Mouse (Mus musculus) heart, postnatal 0 days (tissue): ENCODE data around the gene Adam22. TPM values are rescaled to one million over a fixed set of nuclear protein-coding genes. Genes with fewer than 3 reads are reported as not detected.

ENCODE experiments used
- ATAC-seq: fragments of 200-750 bp; cut with Nextera tagmentation; 2 replicates; pipeline ENCODE4 v1.8.0; 2017; ENCODE audit warnings: low read depth, moderate number of reproducible peaks, moderate library complexity; ENCODE audit not compliant: insufficient read depth
- DNase-seq: peaks from one replicate; pipeline ENCODE4 v3.0.0-alpha.2; 2016; ENCODE audit warnings: low spot score
- H3K27ac ChIP-seq: fragments of 300-500 bp; sonication (generic); 2 replicates; pipeline ENCODE4 v1.5.1; 2014; ENCODE audit warnings: low read depth, mild to moderate bottlenecking
- H3K27me3 ChIP-seq: fragments of 300-500 bp; sonication (generic); 2 replicates; pipeline ENCODE4 v1.6.1; 2014; ENCODE audit warnings: low read length, mixed read lengths; ENCODE audit not compliant: control insufficient read depth, insufficient read depth
- H3K36me3 ChIP-seq: fragments of 300-500 bp; sonication (generic); replicated peaks from 2 replicates; pipeline ENCODE4 v1.6.1; 2014; ENCODE audit warnings: low read length, mixed read lengths; ENCODE audit not compliant: control insufficient read depth, insufficient read depth
- H3K4me1 ChIP-seq: fragments of 300-500 bp; sonication (generic); 2 replicates; pipeline ENCODE4 v1.6.1; 2014; ENCODE audit warnings: antibody characterized with exemption; ENCODE audit not compliant: control insufficient read depth, insufficient read depth
- H3K4me2 ChIP-seq: fragments of 300-500 bp; sonication (generic); 2 replicates; pipeline ENCODE4 v1.6.1; 2014; ENCODE audit warnings: low read depth, mild to moderate bottlenecking, low read length, moderate library complexity
- H3K4me3 ChIP-seq: fragments of 300-500 bp; sonication (generic); 2 replicates; pipeline ENCODE4 v1.5.1; 2014; ENCODE audit warnings: low read depth, low read length
- H3K9ac ChIP-seq: fragments of 300-500 bp; sonication (generic); replicated peaks from 2 replicates; pipeline ENCODE4 v1.6.1; 2014; ENCODE audit warnings: low read depth, low read length, mixed read lengths
- H3K9me3 ChIP-seq: fragments of 300-500 bp; sonication (generic); replicated peaks from 2 replicates; pipeline ENCODE4 v1.6.1; 2016; ENCODE audit warnings: low read length; ENCODE audit not compliant: control insufficient read depth
- CTCF ChIP-seq: IDR thresholded peaks from 2 replicates; pipeline ENCODE4 v1.5.1; 2016; ENCODE audit warnings: antibody characterized with exemption, control low read depth, low read depth
- EP300 ChIP-seq: IDR thresholded peaks from 2 replicates; pipeline ENCODE4 v1.6.1; 2016; ENCODE audit warnings: antibody characterized with exemption, low read depth
- WGBS: fragments of 180-500 bp; shearing (Covaris S2); extraction: QIAGEN DNeasy Blood & Tissue Kit; methylation state at CpG from one replicate; pipeline ENCODE4 v1.1.7; 2014; 5-methylcytosine and 5-hydroxymethylcytosine counted together
- polyA plus RNA-seq: library from polyadenylated mRNA; unstranded; fragments of >200 nt; fragmentation: Nextera tagmentation; extraction: Ambion mirVana; gene quantifications from 2 replicates; pipeline ENCODE4 v1.2.1, GENCODE M21; 2015
- total RNA-seq: library from RNA; depleted of rRNA; stranded (reverse); fragments of >200 nt; gene quantifications from 2 replicates; pipeline ENCODE4 v1.2.3, GENCODE M21; 2014; ENCODE audit warnings: low replicate concordance

Gene Adam22
- total and polyA plus RNA-seq, 2 experiments from 2014 or later, result 8.0 to 13.8 TPM

- 78% methylated on average over 1 of the region's 1 CpGs for WGBS
- Histone ChIP-seq H3K9me3 (no peaks in the 10 kb centered on the region), H3K9ac (no peak overlapping the region), H3K27ac (no peak overlapping the region), H3K36me3 (no peaks in the 10 kb centered on the region), H3K4me1 (0 out of 2 replicates have a peak, but pooled peaks cover 2% of the 10 kb centered on the region), H3K4me2 (no peak overlapping the region), H3K27me3 (no peaks in the 10 kb centered on the region), H3K4me3 (no peak overlapping the region)
- DNase-seq (no peak), ATAC-seq (no peak)
- TF ChIP-seq EP300 (no peak), CTCF (no peak)
Measured at GRCm38 (mm10) chr5:8151645-8152044, 216.3 kb downstream of the Adam22 start.

- H3K9ac ChIP-seq, result no peak overlapping the region
- TF ChIP-seq CTCF, result no peak
- TF ChIP-seq EP300, result no peak
- H3K4me3 ChIP-seq, result no peak overlapping the region
- no peak overlapping the region for H3K27ac ChIP-seq
- H3K4me1 ChIP-seq, result 0 out of 2 replicates have a peak, but pooled peaks cover 4% of the 10 kb centered on the region
- no peaks in the 10 kb centered on the region for H3K27me3 ChIP-seq
- no peak overlapping the region for H3K4me2 ChIP-seq
- no peak for ATAC-seq
- no peaks in the 10 kb centered on the region for H3K36me3 ChIP-seq
- DNase-seq, result no peak
- no peaks in the 10 kb centered on the region for H3K9me3 ChIP-seq
- 92% methylated on average over 2 of the region's 2 CpGs for WGBS
Measured at GRCm38 (mm10) chr5:8146146-8146545, 221.8 kb downstream of the Adam22 start.

DNA sequence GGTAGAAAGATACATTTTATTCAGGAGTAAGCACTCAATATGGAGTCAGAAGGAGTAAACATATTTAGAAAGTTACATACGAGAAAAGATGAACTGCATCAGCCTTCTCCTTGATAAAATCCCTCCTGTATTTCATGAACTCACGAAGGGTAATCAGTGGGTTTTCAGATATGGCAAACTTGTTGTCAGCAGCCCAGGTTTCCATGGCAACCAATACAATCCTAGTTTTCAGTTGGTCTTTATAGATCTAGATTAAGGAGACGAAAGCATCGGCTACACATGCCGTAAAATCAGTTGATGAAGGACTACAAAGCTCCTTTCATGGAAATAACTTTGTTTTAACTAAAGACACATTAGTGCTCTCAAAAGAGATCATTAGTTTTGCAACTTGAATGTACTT, 222.5 kb downstream of the Adam22 start:
- no peak for ATAC-seq
- no peak overlapping the region for H3K9ac ChIP-seq
- no peaks in the 10 kb centered on the region for H3K27me3 ChIP-seq
- TF ChIP-seq EP300 (no peak), CTCF (no peak)
- H3K4me3 ChIP-seq, result no peak overlapping the region
- H3K36me3 ChIP-seq, result no peaks in the 10 kb centered on the region
- 0 out of 2 replicates have a peak, but pooled peaks cover 4% of the 10 kb centered on the region for H3K4me1 ChIP-seq
- H3K4me2 ChIP-seq, result no peak overlapping the region
- no peak overlapping the region for H3K27ac ChIP-seq
- H3K9me3 ChIP-seq, result no peaks in the 10 kb centered on the region
- no peak for DNase-seq
- WGBS, result 74% methylated on average over 5 of the region's 5 CpGs

GRCm38 (mm10) chr5:8132546-8132945, 235.4 kb downstream of the Adam22 start:
- Histone ChIP-seq H3K27ac (no peak overlapping the region), H3K4me2 (no peak overlapping the region), H3K4me3 (no peak overlapping the region), H3K27me3 (no peaks in the 10 kb centered on the region), H3K36me3 (no peaks in the 10 kb centered on the region), H3K4me1 (no peaks in the 10 kb centered on the region), H3K9ac (no peak overlapping the region), H3K9me3 (no peaks in the 10 kb centered on the region)
- 76% methylated on average over 5 of the region's 5 CpGs for WGBS
- TF ChIP-seq CTCF, result no peak
- no peak for TF ChIP-seq EP300
- ATAC-seq, result no peak
- no peak for DNase-seq

- Histone ChIP-seq H3K9ac (no peak overlapping the region), H3K4me2 (no peak overlapping the region), H3K4me1 (no peaks in the 10 kb centered on the region), H3K36me3 (no peaks in the 10 kb centered on the region), H3K4me3 (no peak overlapping the region), H3K9me3 (no peaks in the 10 kb centered on the region), H3K27me3 (no peaks in the 10 kb centered on the region), H3K27ac (no peak overlapping the region)
- DNase-seq (no peak), ATAC-seq (no peak)
- TF ChIP-seq CTCF, result no peak
- TF ChIP-seq EP300, result no peak
- 74% methylated on average over 8 of the region's 8 CpGs for WGBS
Measured at GRCm38 (mm10) chr5:8131918-8132317, 236.0 kb downstream of the Adam22 start.

DNA sequence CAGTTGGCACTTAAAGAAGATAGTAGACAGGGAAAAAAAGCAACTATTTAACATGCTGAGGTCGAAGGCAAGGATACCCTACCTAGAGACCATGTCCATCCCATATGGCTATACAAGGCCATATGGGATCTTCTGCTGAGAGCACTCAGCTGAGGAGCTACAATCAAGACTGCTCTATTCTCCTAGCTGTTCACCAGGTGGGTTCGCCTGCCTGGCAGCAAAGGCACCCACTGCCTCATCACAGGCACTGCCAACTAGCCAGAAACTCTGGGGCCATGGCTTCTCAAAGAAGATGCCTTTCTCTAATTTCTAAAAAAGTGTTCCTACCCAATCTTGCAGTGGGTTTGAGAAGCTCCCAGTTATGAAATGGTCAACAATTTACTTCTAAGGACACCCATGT, 238.2 kb downstream of the Adam22 start:
- WGBS, result 89% methylated on average over 2 of the region's 2 CpGs
- TF ChIP-seq CTCF (no peak), EP300 (no peak)
- no peak for ATAC-seq

More for the DNA sequence above, 238.2 kb downstream of the Adam22 start:
- H3K4me1 ChIP-seq, result no peaks in the 10 kb centered on the region
- no peak overlapping the region for H3K4me2 ChIP-seq
- no peaks in the 10 kb centered on the region for H3K9me3 ChIP-seq
- no peaks in the 10 kb centered on the region for H3K36me3 ChIP-seq
- no peak overlapping the region for H3K4me3 ChIP-seq
- no peaks in the 10 kb centered on the region for H3K27me3 ChIP-seq
- H3K27ac ChIP-seq, result no peak overlapping the region
- DNase-seq, result no peak
- H3K9ac ChIP-seq, result no peak overlapping the region
